Mouse (Mus musculus): ENCODE measurements at regions not wholly inside any gene's neighbourhood (a gene's known extent, or its start where the extent isn't known, plus 50 kb on each side); places are given as distances from the start of the nearest gene placed in this dataset.

DNA sequence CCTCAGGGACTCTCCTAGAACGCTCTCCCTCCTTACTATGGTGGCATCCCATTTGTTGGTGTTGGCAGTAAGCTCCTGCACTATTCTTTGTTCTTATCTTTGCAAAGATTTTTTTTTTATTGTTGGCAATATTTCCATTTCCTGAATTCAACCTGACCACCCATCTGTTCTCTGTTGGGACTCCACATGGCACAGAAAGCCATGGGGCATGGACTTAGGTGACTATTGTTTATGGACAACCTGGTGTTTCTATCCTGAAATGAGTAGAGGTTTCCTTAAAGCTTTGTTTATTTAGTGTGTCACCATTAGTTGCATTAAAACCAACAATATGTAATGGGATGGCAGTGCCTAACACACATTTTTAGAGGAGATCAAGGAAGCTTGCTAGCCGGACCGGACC lies 112.6 kb upstream of the Arg1 start:
- TF ChIP-seq CTCF (IDR thresholded peaks at IDR 0.05; ENCODE audit: borderline replicate concordance, insufficient read depth, low read depth, low read length) (no peak), POLR2A (IDR thresholded peaks at IDR 0.05; ENCODE audit: borderline replicate concordance, insufficient read depth, low read length) (no peak)
